Mouse (Mus musculus) CH12.LX (cell line): Measurements from ENCODE around the gene Sf3b4. TPM values are rescaled to one million over a fixed set of nuclear protein-coding genes. Genes with fewer than 3 reads are reported as not detected.

ENCODE experiments used
- DNase-seq: peaks from one replicate; pipeline ENCODE4 v3.0.0-alpha.2; 2013; ENCODE audit errors: extremely low read depth
- H3K27ac ChIP-seq: 2 replicates; pipeline ENCODE4 v1.5.1; 2012; ENCODE audit warnings: low read depth, mild to moderate bottlenecking, control low read depth, moderate library complexity; ENCODE audit not compliant: insufficient read depth
- H3K27me3 ChIP-seq: replicated peaks from 2 replicates; pipeline ENCODE3; 2012; ENCODE audit warnings: inconsistent platforms
- H3K36me3 ChIP-seq, 2 experiments: replicated peaks in 1 of 2; 2 replicates each; pipeline versions ENCODE3 to v1.6.1; 2012; ENCODE audit warnings: inconsistent platforms in 1 of 2, low read length in 1 of 2, mild to moderate bottlenecking in 1 of 2, mixed read lengths in 1 of 2, moderate library complexity in 1 of 2; ENCODE audit not compliant: control insufficient read depth in 1 of 2, insufficient read depth in 1 of 2
- H3K4me1 ChIP-seq, 2 experiments: 2 replicates each; pipeline ENCODE4 v1.6.1; 2012; ENCODE audit warnings: inconsistent platforms in 1 of 2, moderate library complexity in 1 of 2; ENCODE audit not compliant: insufficient read depth in 2 of 2, control insufficient read depth in 1 of 2
- H3K4me2 ChIP-seq: 2 replicates; pipeline ENCODE4 v1.6.1; 2012; ENCODE audit warnings: low read depth, mild to moderate bottlenecking, control low read depth; ENCODE audit not compliant: poor library complexity, insufficient read depth, severe bottlenecking
- H3K4me3 ChIP-seq, 3 experiments: fragments of 150-350 bp in 1 of 3; sonication (generic) in 1 of 3; replicated peaks in 1 of 3; 2 replicates each; pipeline versions ENCODE3 to v1.5.1; 2011 to 2012; ENCODE audit warnings: low read depth in 2 of 3, low read length in 2 of 3, mild to moderate bottlenecking in 2 of 3, moderate library complexity in 2 of 3, control low read depth in 1 of 3, improper control_type of control experiment in 1 of 3, inconsistent platforms in 1 of 3, mixed read lengths in 1 of 3; ENCODE audit not compliant: poor library complexity in 1 of 3
- H3K79me2 ChIP-seq: replicated peaks from 2 replicates; pipeline ENCODE4 v1.6.1; 2012; ENCODE audit warnings: mild to moderate bottlenecking, moderate library complexity; ENCODE audit not compliant: control insufficient read depth, poor library complexity, insufficient read depth, severe bottlenecking; ENCODE audit errors: extremely low read depth
- H3K9ac ChIP-seq: 2 replicates; pipeline ENCODE4 v1.6.1; 2012; ENCODE audit warnings: low read depth, mild to moderate bottlenecking, control low read depth, moderate library complexity; ENCODE audit not compliant: insufficient read depth
- H3K9me3 ChIP-seq: replicated peaks from 2 replicates; pipeline ENCODE3; 2012; ENCODE audit warnings: low read length, inconsistent platforms, mixed read lengths
- BHLHE40 ChIP-seq: IDR thresholded peaks from 2 replicates; pipeline ENCODE4 v1.6.1; 2011; ENCODE audit warnings: mild to moderate bottlenecking, low read depth, low read length, improper control_type of control experiment
- CHD1 ChIP-seq: IDR thresholded peaks from 2 replicates; pipeline ENCODE4 v1.6.1; 2012; ENCODE audit warnings: low read depth, low read length, improper control_type of control experiment, inconsistent platforms
- E2F4 ChIP-seq: IDR thresholded peaks from 2 replicates; pipeline ENCODE4 v1.6.1; 2011; ENCODE audit warnings: low read depth, low read length, improper control_type of control experiment; ENCODE audit not compliant: insufficient replicate concordance
- EP300 ChIP-seq: IDR thresholded peaks from 2 replicates; pipeline ENCODE4 v1.6.1; 2011; ENCODE audit warnings: low read length, improper control_type of control experiment
- ETS1 ChIP-seq: conservative IDR thresholded peaks from 2 replicates; pipeline ENCODE4 v1.6.1; 2012; ENCODE audit warnings: low read depth, mild to moderate bottlenecking, inconsistent platforms, low read length, improper control_type of control experiment, moderate library complexity
- GABPA ChIP-seq: IDR thresholded peaks from 2 replicates; pipeline ENCODE4 v1.6.1; 2012; ENCODE audit warnings: low read depth, low read length, improper control_type of control experiment, inconsistent platforms; ENCODE audit not compliant: insufficient replicate concordance
- IRF4 ChIP-seq: IDR thresholded peaks from 2 replicates; pipeline ENCODE4 v1.6.1; 2014; ENCODE audit warnings: low read depth, mild to moderate bottlenecking, inconsistent platforms, low read length, improper control_type of control experiment
- JUN ChIP-seq: IDR thresholded peaks from 2 replicates; pipeline ENCODE4 v1.6.1; 2011; ENCODE audit warnings: low read depth, mild to moderate bottlenecking, low read length, improper control_type of control experiment, moderate library complexity; ENCODE audit not compliant: insufficient read depth
- JUND ChIP-seq: conservative IDR thresholded peaks from 2 replicates; pipeline ENCODE4 v1.6.1; 2011; ENCODE audit warnings: low read depth, low read length, improper control_type of control experiment
- KAT2A ChIP-seq: IDR thresholded peaks from 2 replicates; pipeline ENCODE4 v1.6.1; 2012; ENCODE audit warnings: low read length, improper control_type of control experiment, inconsistent platforms; ENCODE audit not compliant: insufficient replicate concordance
- MAX ChIP-seq: IDR thresholded peaks from 2 replicates; pipeline ENCODE4 v1.6.1; 2011; ENCODE audit warnings: low read length, improper control_type of control experiment
- MAZ ChIP-seq: IDR thresholded peaks from 2 replicates; pipeline ENCODE4 v1.6.1; 2012; ENCODE audit warnings: low read depth, mild to moderate bottlenecking, inconsistent platforms, low read length, improper control_type of control experiment, moderate library complexity
- MEF2A ChIP-seq: IDR thresholded peaks from 2 replicates; pipeline ENCODE4 v1.6.1; 2014; ENCODE audit warnings: low read depth, mild to moderate bottlenecking, inconsistent platforms, low read length, improper control_type of control experiment, borderline replicate concordance
- MXI1 ChIP-seq: IDR thresholded peaks from 2 replicates; pipeline ENCODE4 v1.6.1; 2011; ENCODE audit warnings: mild to moderate bottlenecking, low read depth, low read length, improper control_type of control experiment
- NELFE ChIP-seq: IDR thresholded peaks from 2 replicates; pipeline ENCODE4 v1.6.1; 2011; ENCODE audit warnings: low read depth, low read length, improper control_type of control experiment
- NRF1 ChIP-seq: IDR thresholded peaks from 2 replicates; pipeline ENCODE4 v1.6.1; 2014; ENCODE audit warnings: low read depth, mild to moderate bottlenecking, inconsistent platforms, low read length, improper control_type of control experiment, moderate library complexity
- PAX5 ChIP-seq: IDR thresholded peaks from 2 replicates; pipeline ENCODE4 v1.6.1; 2012; ENCODE audit warnings: low read length, inconsistent platforms, mixed read lengths
- POLR2A ChIP-seq: IDR thresholded peaks from 2 replicates; pipeline ENCODE4 v1.6.1; 2011; ENCODE audit warnings: low read depth, mild to moderate bottlenecking, improper control_type of control experiment, low read length
- POLR2AphosphoS2 ChIP-seq: IDR thresholded peaks from 2 replicates; pipeline ENCODE4 v1.6.1; 2011; ENCODE audit warnings: low read depth, low read length, improper control_type of control experiment
- RCOR1 ChIP-seq: conservative IDR thresholded peaks from 2 replicates; pipeline ENCODE4 v1.6.1; 2012; ENCODE audit warnings: low read depth, mild to moderate bottlenecking, inconsistent platforms, low read length, improper control_type of control experiment
- SIN3A ChIP-seq: IDR thresholded peaks from 2 replicates; pipeline ENCODE4 v1.6.1; 2012; ENCODE audit warnings: low read length, improper control_type of control experiment, inconsistent platforms
- TCF12 ChIP-seq: IDR thresholded peaks from 2 replicates; pipeline ENCODE4 v1.6.1; 2014; ENCODE audit warnings: low read depth, mild to moderate bottlenecking, inconsistent platforms, low read length, improper control_type of control experiment
- UBTF ChIP-seq: IDR thresholded peaks from 2 replicates; pipeline ENCODE4 v1.6.1; 2012; ENCODE audit warnings: low read depth, mild to moderate bottlenecking, inconsistent platforms, low read length, improper control_type of control experiment, moderate library complexity
- USF1 ChIP-seq: IDR thresholded peaks from 2 replicates; pipeline ENCODE4 v1.6.1; 2014; ENCODE audit warnings: low read depth, mild to moderate bottlenecking, inconsistent platforms, low read length, improper control_type of control experiment
- USF2 ChIP-seq: conservative IDR thresholded peaks from 2 replicates; pipeline ENCODE4 v1.6.1; 2011; ENCODE audit warnings: low read depth, low read length, improper control_type of control experiment
- ZC3H11A ChIP-seq: IDR thresholded peaks from 2 replicates; pipeline ENCODE4 v1.6.1; 2012; ENCODE audit warnings: low read depth, mild to moderate bottlenecking, inconsistent platforms, low read length, improper control_type of control experiment
- ZNF384 ChIP-seq: IDR thresholded peaks from 2 replicates; pipeline ENCODE4 v1.6.1; 2012; ENCODE audit warnings: low read depth, low read length, improper control_type of control experiment, inconsistent platforms
- dilution Hi-C: fragments of 300-500 bp; cut with MboI; formaldehyde crosslinking; loops from 2 replicates; pipeline ENCODE4 v1.14.3; 2020; ENCODE audit warnings: low sequenced_read_pairs; ENCODE audit not compliant: extremely low pct_unique_long_range_greater_than_20kb, extremely low pct_ligation_motif_present
- in situ Hi-C: fragments of 300-500 bp; cut with MboI; formaldehyde crosslinking; loops from 3 replicates; pipeline ENCODE4 v1.14.3; 2019; ENCODE audit warnings: low sequenced_read_pairs, low pct_ligation_motif_present, low pct_unique_long_range_greater_than_20kb, mixed read lengths
- polyA plus RNA-seq: library from polyadenylated mRNA; unstranded; fragments of >175 nt; gene quantifications from 2 replicates; pipeline ENCODE4 v1.2.1, GENCODE M21; 2012; ENCODE audit warnings: low read depth; ENCODE audit not compliant: insufficient read length
- total RNA-seq, 2 experiments: library from RNA; depleted of rRNA; stranded (reverse); fragments of 300-350 nt in 1 of 2; fragments of >200 nt in 1 of 2; gene quantifications; 2 replicates each; pipeline ENCODE4 v1.2.3; 2012 to 2014

Sf3b4 gene
- total and polyA plus RNA-seq, 3 experiments: 38.1 to 147 (median 47.9) TPM

- TF ChIP-seq EP300: 0 out of 2 replicates have a peak, but pooled peaks have one; percentile 35
- TF ChIP-seq BHLHE40: no peak
- TF ChIP-seq NRF1: peak; percentile 79
- no peak for TF ChIP-seq JUN
- TF ChIP-seq KAT2A: no peak
- no peak for TF ChIP-seq USF1
- TF ChIP-seq E2F4: 0 out of 2 replicates have a peak, but pooled peaks have one; percentile 24
- TF ChIP-seq ZC3H11A: no peak
- TF ChIP-seq NELFE: peak; percentile 96
- TF ChIP-seq ZNF384: no peak
- peak; percentile 61 for TF ChIP-seq MAX
- no peak; the same call in 1 of the 2 replicates for TF ChIP-seq RCOR1
- TF ChIP-seq POLR2A: peak; percentile 86
- no peak for TF ChIP-seq PAX5
- TF ChIP-seq POLR2AphosphoS2: peak; percentile 99
Measured at GRCm38 (mm10) chr3:96220765-96221639, 48.9 kb downstream of the Sf3b4 start, which contains the start of the genes Hist2h2ac and Hist2h2be (continued).

- in situ Hi-C loops: loop anchor here (10.0 kb wide), 2 partner anchors 257 to 567 kb away; partner anchors contain the start of gene Mcl1
- dilution Hi-C loops: no loop called here
- DNase-seq: no peak
- Histone ChIP-seq H3K27me3 (no peaks in the 10 kb centered on the region), H3K4me1 (peaks cover 11 to 52% of the 10 kb centered on the region in 2 experiments)
- TF ChIP-seq USF2 (no peak; the same call in 1 of the 2 replicates), CHD1 (peak; percentile 59; the same call in 1 of the 2 replicates)
- TF ChIP-seq, all 38 proteins: peak for 1
- H3K4me2 ChIP-seq: peak overlapping the region; percentile 76
- no peaks in the 10 kb centered on the region for H3K36me3 ChIP-seq
- H3K79me2 ChIP-seq: peaks cover 16% of the 10 kb centered on the region
- H3K4me3 ChIP-seq: peak overlapping the region; percentile 54 to 75 (median 62)
- peak overlapping the region; percentile 71 for H3K9ac ChIP-seq
- no peaks in the 10 kb centered on the region for H3K9me3 ChIP-seq
- peak overlapping the region; percentile 92 for H3K27ac ChIP-seq
Measured at GRCm38 (mm10) chr3:96221640-96222038, 49.5 kb downstream of the Sf3b4 start.

DNA sequence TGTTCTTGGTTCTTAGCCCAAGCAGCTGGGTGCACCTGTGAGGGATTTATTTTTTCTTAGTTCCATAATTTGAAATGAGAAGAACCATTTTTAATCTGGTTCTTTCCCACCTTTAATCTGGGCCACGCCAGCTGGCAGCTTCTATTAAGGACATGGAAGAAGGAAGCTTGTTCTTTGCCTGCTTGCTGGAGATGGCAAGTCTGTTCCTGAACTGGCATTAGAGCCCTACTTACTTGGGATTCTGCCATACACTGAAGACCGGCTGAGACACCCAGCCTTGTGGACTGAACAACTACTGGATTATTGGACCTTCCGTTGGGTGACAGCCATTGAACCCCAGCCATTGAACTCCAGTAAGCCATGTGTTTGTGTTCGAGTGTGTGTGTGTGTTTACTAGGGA, 50.6 kb downstream of the Sf3b4 start:
- Histone ChIP-seq H3K36me3 (no peaks in the 10 kb centered on the region), H3K9ac (peak overlapping the region; percentile 71), H3K79me2 (peaks cover 16% of the 10 kb centered on the region), H3K27ac (peak overlapping the region; percentile 38; the same call in 1 of the 2 replicates), H3K9me3 (no peaks in the 10 kb centered on the region), H3K4me3 (peak overlapping the region; percentile 2 to 29 (median 23)), H3K4me2 (peak overlapping the region; percentile 76), H3K27me3 (no peaks in the 10 kb centered on the region), H3K4me1 (peaks cover 14 to 63% of the 10 kb centered on the region in 2 experiments)
- TF ChIP-seq MEF2A (no peak), SIN3A (no peak), JUND (no peak), TCF12 (no peak), PAX5 (no peak), UBTF (no peak), E2F4 (no peak), MXI1 (no peak), MAX (no peak), JUN (no peak), CHD1 (no peak), ETS1 (no peak), GABPA (no peak), EP300 (no peak), POLR2AphosphoS2 (no peak), IRF4 (no peak), MAZ (no peak)
- dilution Hi-C loops: no loop called here
- in situ Hi-C loops: loop anchor here (10.0 kb wide), 2 partner anchors 258 to 568 kb away; partner anchors contain the start of gene Mcl1
- no peak for DNase-seq
